Mouse (Mus musculus): ENCODE data around the gene Slc35d3. TPM values are rescaled to one million over a fixed set of nuclear protein-coding genes. Genes with fewer than 3 reads are reported as not detected.
A peak's percentile ranks its signal among the peaks of the same experiment; 100 is the strongest.

Slc35d3 gene
- polyA plus RNA-seq, 1 experiment from 2014 or later: 1.8 TPM

DNA sequence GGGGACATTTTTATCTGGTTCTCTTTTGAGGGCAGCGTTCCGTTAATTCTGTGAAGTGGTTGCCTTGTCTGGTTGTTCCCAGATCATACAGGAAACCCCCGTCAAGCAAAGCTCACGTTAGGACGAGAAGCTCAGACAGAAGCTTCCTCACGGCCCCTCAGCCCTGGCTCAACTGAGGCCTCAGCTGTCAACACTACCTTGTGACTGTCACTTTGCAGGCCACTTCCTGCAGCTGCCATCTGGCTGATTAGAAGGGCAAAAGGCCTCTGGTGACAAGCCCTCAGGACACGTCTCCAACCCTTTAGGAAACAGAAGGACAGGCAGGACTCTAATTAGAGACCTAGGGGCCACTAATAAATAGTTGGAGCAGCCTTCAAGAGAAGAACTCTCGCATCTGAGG is 35.9 kb downstream of the Slc35d3 start:
- no peak overlapping the region for H3K27ac ChIP-seq
- H3K9me3 ChIP-seq (ENCODE audit: control insufficient read depth, low read length): no peaks in the 10 kb centered on the region
- H3K27me3 ChIP-seq (ENCODE audit: control insufficient read depth, insufficient read depth, low read length): no peaks in the 10 kb centered on the region
- no peak overlapping the region for H3K9ac ChIP-seq
- no peak overlapping the region for H3K4me3 ChIP-seq (replicated peaks; ENCODE audit: low read length)
- no peaks in the 10 kb centered on the region for H3K4me1 ChIP-seq (replicated peaks; ENCODE audit: control insufficient read depth, insufficient read depth, low read length)
- no peaks in the 10 kb centered on the region for H3K36me3 ChIP-seq (replicated peaks; ENCODE audit: control insufficient read depth, insufficient read depth)
- no peak for DNase-seq (ENCODE audit: low spot score)
- ATAC-seq (ENCODE audit: low FRiP score): no peak
- 32% methylated on average over 8 of the region's 8 CpGs for WGBS
- H3K4me2 ChIP-seq (replicated peaks): no peak overlapping the region

DNA sequence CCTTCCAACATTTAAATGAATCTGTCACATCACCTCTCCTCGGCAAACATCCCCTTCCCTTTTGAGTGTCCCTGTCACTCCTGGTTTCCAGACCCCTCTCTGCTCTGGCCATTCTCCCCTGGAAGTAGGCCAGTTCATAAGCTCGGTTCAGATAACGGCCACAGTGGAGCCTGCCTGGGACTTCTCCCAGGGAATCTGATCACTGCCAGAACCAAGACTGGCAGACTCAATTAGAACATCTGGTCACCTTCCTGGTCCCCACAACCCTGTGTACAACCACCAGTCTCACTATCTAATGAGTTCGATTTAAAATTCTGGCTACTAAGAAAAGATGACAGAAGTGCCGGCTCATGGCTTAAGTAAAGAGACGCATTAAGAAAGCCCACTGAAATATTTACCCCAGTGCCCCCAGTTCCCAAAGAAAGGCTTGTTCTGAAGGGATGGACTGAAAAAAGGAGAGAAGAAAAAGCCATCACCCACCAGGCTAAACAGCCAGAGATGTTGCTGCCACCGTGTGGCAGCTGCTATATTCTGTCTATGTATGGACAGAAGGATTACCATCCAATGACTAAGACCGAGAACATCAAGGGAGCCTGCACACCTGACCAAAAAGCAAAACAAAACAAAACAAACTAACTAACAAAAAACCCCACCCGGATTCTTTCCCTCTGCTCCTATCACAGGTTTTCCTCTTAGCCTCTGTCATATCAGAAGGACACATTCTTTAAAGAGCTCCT is 39.7 kb downstream of the Slc35d3 start:
- ATAC-seq (ENCODE audit: low FRiP score): 0 out of 2 replicates have a peak, but pooled peaks have one; percentile 38

DNA sequence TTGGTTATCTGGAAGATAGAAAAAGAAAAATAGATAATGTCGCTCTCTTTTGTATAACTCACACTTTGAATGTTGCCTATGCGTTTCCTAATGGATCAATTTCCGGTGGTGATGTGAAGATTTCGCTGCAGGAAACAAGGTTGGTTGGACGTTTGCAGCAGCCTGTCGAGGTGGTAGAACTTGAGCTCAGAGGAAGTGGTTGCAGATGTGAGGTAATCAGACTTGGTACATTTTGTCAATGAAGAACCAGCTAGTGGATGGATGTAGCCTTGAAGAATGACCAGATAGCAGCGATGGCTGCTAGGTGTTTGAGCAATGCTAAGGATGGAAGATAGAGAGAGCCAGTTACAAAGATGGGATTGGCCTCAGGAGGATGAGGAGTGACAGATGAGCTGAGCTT is 46.5 kb downstream of the Slc35d3 start:
- no peaks in the 10 kb centered on the region for H3K9me3 ChIP-seq (ENCODE audit: control insufficient read depth, low read length)
- no peak overlapping the region for H3K4me3 ChIP-seq (replicated peaks; ENCODE audit: low read length)
- H3K27ac ChIP-seq: no peak overlapping the region
- H3K27me3 ChIP-seq (ENCODE audit: control insufficient read depth, insufficient read depth, low read length): no peaks in the 10 kb centered on the region
- no peak overlapping the region for H3K9ac ChIP-seq
- DNase-seq (ENCODE audit: low spot score) (no peak), ATAC-seq (ENCODE audit: low FRiP score) (no peak)
- no peaks in the 10 kb centered on the region for H3K36me3 ChIP-seq (replicated peaks; ENCODE audit: control insufficient read depth, insufficient read depth)
- 88% methylated on average over 7 of the region's 7 CpGs for WGBS
- no peaks in the 10 kb centered on the region for H3K4me1 ChIP-seq (replicated peaks; ENCODE audit: control insufficient read depth, insufficient read depth, low read length)
- H3K4me2 ChIP-seq (replicated peaks): no peak overlapping the region

More for the DNA sequence above, 39.7 kb downstream of the Slc35d3 start:
- H3K36me3 ChIP-seq (replicated peaks; ENCODE audit: control insufficient read depth, insufficient read depth): no peaks in the 10 kb centered on the region
- H3K4me3 ChIP-seq (replicated peaks; ENCODE audit: low read length): no peak overlapping the region
- no peaks in the 10 kb centered on the region for H3K9me3 ChIP-seq (ENCODE audit: control insufficient read depth, low read length)
- DNase-seq (ENCODE audit: low spot score): peak; percentile 36
- no peak overlapping the region for H3K9ac ChIP-seq
- H3K27ac ChIP-seq: no peak overlapping the region
- no peak overlapping the region for H3K4me2 ChIP-seq (replicated peaks)
- H3K4me1 ChIP-seq (replicated peaks; ENCODE audit: control insufficient read depth, insufficient read depth, low read length): no peaks in the 10 kb centered on the region
- 66% methylated on average over 9 of the region's 9 CpGs for WGBS
- H3K27me3 ChIP-seq (ENCODE audit: control insufficient read depth, insufficient read depth, low read length): no peaks in the 10 kb centered on the region

DNA sequence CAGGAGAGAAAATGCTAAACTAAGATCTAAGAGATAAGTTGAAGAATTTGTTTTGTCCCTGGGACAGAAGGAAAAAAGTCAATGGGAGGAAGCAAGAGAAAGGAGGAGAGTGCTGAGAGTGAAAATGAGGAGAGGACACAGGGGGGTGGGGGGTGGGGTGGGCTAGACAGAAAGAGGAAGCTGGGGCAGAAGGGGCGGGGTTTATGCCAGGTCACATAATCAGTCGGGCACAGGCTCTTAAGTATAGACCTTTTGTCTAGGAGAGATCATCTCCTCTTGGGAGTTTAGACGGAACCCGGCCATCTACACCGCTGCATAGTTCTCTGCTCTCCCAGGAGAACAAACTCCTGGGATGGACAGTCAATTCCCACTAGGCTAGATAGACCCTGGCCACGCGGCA is 48.3 kb downstream of the Slc35d3 start:
- WGBS: 86% methylated on average over 7 of the region's 7 CpGs
- Histone ChIP-seq H3K4me3 (replicated peaks; ENCODE audit: low read length) (no peak overlapping the region), H3K4me2 (replicated peaks) (no peak overlapping the region), H3K9me3 (ENCODE audit: control insufficient read depth, low read length) (no peaks in the 10 kb centered on the region), H3K4me1 (replicated peaks; ENCODE audit: control insufficient read depth, insufficient read depth, low read length) (no peaks in the 10 kb centered on the region), H3K9ac (no peak overlapping the region), H3K36me3 (replicated peaks; ENCODE audit: control insufficient read depth, insufficient read depth) (no peaks in the 10 kb centered on the region), H3K27me3 (ENCODE audit: control insufficient read depth, insufficient read depth, low read length) (no peaks in the 10 kb centered on the region), H3K27ac (no peak overlapping the region)
- ATAC-seq (ENCODE audit: low FRiP score): no peak
- DNase-seq (ENCODE audit: low spot score): no peak

Other genes starting within 250 kb of the Slc35d3 start
- gene Il22ra2, start 229.5 kb downstream of the Slc35d3 start, polyA plus RNA-seq (2014; fragmentation: Nextera tagmentation; extraction: Ambion mirVana): not detected in 2 replicates
- 0.27 and 0.48 TPM in 2 replicates for gene Il20ra, start 138.9 kb downstream of the Slc35d3 start, polyA plus RNA-seq (2014; fragmentation: Nextera tagmentation; extraction: Ambion mirVana)
- 29.0 and 32.2 TPM in 2 replicates for gene Pex7, start 56.2 kb upstream of the Slc35d3 start, polyA plus RNA-seq (2014; fragmentation: Nextera tagmentation; extraction: Ambion mirVana)
- 1.5 and 1.8 TPM in 2 replicates for gene Map3k5, start 83.0 kb upstream of the Slc35d3 start, polyA plus RNA-seq (2014; fragmentation: Nextera tagmentation; extraction: Ambion mirVana)